Mouse (Mus musculus): ENCODE measurements around the gene Wfikkn2. TPM values are rescaled to one million over a fixed set of nuclear protein-coding genes. Genes with fewer than 3 reads are reported as not detected.
A peak's percentile ranks its signal among the peaks of the same experiment; 100 is the strongest.

Wfikkn2 gene
- polyA plus RNA-seq, 1 experiment from 2014 or later: 2.3 TPM

DNA sequence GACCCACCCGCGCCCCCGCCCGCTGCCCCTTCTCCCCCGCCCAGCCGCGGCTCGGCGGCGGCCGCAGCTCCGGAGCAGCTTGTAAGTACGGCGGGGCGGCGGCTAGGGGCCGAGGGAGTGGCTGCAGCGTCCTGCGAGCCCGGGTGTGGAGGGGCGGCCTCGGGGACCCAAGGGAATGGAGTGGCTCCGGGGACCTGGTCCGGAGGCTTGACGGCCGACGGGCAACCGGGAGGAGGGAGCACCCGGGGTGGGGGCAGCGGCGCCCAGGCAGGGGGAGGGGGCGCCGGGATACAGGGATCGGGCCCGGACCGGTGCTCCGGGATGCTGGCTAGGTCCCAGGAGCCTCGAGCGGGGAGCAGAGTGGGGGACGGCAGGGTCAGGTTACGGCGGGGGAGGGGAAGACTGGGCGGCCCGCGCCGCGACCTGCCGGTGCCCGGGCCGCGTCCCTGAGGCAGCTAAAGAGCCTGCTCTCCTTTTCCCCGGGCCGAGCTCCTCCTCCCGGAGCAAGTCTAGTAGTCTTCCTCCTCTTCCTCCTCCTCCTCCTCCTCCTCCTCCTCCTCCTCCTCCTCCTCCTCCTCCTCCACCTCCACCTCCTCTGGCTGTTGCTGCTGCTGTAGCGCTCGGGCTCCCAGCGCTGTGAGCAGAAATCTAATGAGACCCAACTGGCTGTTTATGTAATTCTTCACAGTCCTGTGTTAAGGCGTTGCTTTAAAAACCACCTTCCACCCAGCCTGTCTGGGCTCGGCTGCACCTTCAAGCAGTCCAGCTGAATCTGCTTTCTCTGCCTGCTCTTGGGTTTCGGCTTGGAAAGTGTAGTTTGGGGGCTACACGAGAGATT, 33.9 kb downstream of the Wfikkn2 start:
- H3K4me3 ChIP-seq (replicated peaks): peak overlapping the region; percentile 94
- 0 out of 2 replicates have a peak, but pooled peaks cover 3% of the 10 kb centered on the region for H3K4me1 ChIP-seq (replicated peaks)
- H3K27me3 ChIP-seq (replicated peaks): no peaks in the 10 kb centered on the region
- peak; percentile 27 for ATAC-seq
- H3K36me3 ChIP-seq: peaks cover 10% of the 10 kb centered on the region; the same call in 1 of the 2 replicates
- peak overlapping the region; percentile 97 for H3K27ac ChIP-seq
- H3K9me3 ChIP-seq: no peaks in the 10 kb centered on the region
- H3K4me2 ChIP-seq (replicated peaks): peak overlapping the region; percentile 71
- H3K9ac ChIP-seq: peak overlapping the region; percentile 96
- under 1% methylated on average over 52 of the region's 61 CpGs for WGBS

DNA sequence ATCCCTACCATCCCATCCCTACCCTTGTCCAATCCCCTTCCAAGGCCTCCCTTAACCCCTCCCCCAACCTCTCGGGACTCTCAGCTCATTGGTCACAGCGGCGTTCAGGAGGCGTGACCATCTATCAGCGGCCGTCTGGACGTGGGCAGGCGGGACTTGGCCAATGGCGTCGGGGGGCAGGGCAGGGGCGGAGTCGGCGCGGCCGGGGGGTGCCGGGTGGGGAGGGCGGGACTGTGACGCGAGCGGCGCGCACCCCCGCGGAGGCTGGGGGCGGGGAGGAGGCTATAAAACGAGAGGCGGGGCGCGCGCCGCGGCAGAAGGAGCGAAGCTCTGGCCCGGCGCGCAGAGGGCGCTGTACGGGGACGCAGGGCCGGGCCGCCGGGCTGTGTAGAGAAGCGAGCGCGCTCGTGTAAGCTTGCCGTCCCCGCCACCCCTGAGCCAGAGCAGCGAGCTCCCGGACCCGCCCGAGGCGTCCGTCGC, 34.6 kb downstream of the Wfikkn2 start, which contains the start of gene Tob1:
TSS of gene Tob1 (plus strand) at position 331 of the 480 bp plus-strand sequence.
- peaks cover 10% of the 10 kb centered on the region; the same call in 1 of the 2 replicates for H3K36me3 ChIP-seq
- ATAC-seq: peak; percentile 95
- H3K9me3 ChIP-seq: no peaks in the 10 kb centered on the region
- H3K9ac ChIP-seq: peak within 1 kb of the TSS; percentile 96
- no peaks in the 10 kb centered on the region for H3K27me3 ChIP-seq (replicated peaks)
- peak within 1 kb of the TSS; percentile 97 for H3K4me2 ChIP-seq (replicated peaks)
- peak within 1 kb of the TSS; percentile 94 for H3K4me3 ChIP-seq (replicated peaks)
- WGBS: 0% methylated on average over 43 of the region's 55 CpGs
- H3K4me1 ChIP-seq (replicated peaks): 0 out of 2 replicates have a peak, but pooled peaks cover 3% of the 10 kb centered on the region
- H3K27ac ChIP-seq: peak within 1 kb of the TSS; percentile 98

DNA sequence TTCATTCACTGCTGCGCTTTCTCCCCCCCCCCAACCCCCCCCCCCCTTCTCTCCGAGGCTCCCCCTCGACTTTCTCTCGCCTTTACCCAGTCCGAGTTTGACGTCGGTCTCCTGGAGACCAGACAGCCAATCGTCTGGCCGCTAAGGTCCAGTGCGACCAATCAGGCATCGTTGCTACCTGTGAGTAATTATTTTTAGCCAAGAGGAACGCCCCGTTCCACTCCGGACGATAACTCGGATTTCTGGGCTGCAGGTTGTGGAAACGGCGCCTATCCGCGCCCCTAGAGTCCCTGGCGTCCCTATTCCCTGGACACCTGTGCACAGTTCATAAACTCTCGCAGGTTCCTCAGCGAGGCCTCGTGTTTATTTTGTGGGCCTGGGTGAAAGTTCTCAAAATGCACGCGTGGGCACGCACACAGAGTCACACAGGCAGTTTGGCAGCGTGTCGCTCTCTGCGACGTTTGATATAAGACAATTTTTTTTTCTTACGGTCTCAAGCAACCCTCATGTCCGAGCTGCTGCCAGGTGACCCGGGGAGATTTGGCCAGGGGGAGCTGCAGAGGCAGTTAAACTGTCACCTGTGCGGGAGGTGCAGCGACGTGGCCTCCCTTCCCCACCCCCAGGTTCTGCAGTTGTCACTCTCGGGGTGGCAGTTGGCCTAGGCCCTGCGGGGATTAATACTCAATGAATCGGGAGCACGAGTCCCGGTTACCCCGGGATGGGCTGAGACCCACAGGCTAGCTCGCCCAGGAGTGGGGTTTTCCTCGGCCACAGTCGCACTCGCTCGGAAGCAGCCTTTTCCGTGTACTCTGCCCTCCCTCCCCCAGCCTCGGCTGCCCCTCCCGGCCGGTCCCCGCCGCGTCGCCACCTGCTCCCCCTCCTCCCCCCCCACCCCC, 35.4 kb downstream of the Wfikkn2 start:
- Histone ChIP-seq H3K4me3 (replicated peaks) (peak overlapping the region; percentile 94), H3K9me3 (no peaks in the 10 kb centered on the region), H3K36me3 (peaks cover 10% of the 10 kb centered on the region; the same call in 1 of the 2 replicates), H3K27ac (peak overlapping the region; percentile 98), H3K4me1 (replicated peaks) (0 out of 2 replicates have a peak, but pooled peaks cover 3% of the 10 kb centered on the region), H3K27me3 (replicated peaks) (no peaks in the 10 kb centered on the region), H3K9ac (peak overlapping the region; percentile 62), H3K4me2 (replicated peaks) (peak overlapping the region; percentile 97)
- under 1% methylated on average over 50 of the region's 56 CpGs for WGBS
- peak; percentile 81 for ATAC-seq

DNA sequence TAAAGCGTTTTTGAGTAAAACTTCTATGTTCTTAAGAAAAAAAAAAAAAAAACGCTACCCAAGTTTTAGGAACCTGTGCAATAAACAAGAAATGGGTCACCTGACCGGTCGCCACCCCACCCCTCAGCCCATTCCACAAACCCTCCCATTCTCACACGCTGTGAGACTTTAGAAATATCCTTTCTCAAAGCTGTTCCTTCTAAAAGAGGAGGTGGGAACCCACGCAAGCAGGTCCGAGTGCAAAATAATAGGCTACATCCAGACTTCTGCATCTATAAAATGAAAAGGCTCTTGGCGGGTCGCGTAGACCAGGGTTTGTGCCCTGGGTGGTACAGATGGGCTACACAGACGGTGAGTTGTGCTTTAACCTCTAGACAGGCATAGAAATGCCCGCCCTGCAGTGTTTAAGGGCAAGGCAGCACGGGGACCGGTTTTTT, 36.1 kb downstream of the Wfikkn2 start:
- WGBS: 1% methylated on average over 14 of the region's 14 CpGs
- ATAC-seq: no peak
- H3K4me2 ChIP-seq (replicated peaks): peak overlapping the region; percentile 86

DNA sequence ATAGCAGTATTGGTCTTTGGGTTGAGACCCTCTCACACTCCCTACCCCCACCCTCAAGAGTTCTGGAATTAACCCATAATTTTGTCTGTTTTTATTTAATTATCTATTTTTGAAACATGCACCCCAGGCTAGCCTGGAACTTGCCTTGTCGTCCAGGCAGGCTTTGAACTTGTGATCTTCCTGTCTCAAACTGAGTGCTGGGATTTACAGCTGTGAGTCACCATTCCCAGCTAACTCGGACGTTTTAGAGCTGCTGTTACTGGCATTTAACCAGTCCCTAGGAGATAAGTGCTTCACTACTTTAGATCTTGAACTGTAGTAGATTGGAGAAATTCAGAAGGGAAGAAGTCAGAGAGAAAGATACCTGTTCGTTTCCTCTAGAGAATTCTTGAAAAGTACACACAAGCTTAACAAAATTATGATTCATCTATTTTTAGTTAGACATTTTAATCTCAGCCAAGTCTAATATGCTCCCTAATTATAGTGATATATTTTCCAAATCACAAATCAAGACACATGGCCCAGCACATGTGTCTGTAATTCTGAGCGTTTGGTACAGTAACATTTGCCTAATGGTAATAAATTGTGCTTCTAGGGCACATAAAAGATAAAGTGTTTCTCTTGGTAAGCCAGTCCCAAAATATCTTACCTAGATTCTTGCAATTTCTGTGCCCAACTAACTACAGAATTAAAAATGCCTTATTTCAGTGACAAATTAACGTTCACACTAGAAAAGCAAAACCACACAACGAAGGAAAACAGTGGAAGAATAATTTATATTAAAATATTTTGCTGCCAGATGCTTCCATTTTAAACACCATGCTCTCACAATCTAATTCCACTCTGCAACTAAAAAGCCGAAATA, 36.8 kb downstream of the Wfikkn2 start:
- Histone ChIP-seq H3K27ac (no peak overlapping the region), H3K27me3 (replicated peaks) (no peaks in the 10 kb centered on the region), H3K9me3 (no peaks in the 10 kb centered on the region), H3K4me2 (replicated peaks) (peak overlapping the region; percentile 86; the same call in 1 of the 2 replicates), H3K4me3 (replicated peaks) (no peak overlapping the region), H3K36me3 (peaks cover 5% of the 10 kb centered on the region; the same call in 1 of the 2 replicates), H3K9ac (no peak overlapping the region), H3K4me1 (replicated peaks) (0 out of 2 replicates have a peak, but pooled peaks cover 3% of the 10 kb centered on the region)
- no peak for ATAC-seq
- 41% methylated on average over 8 of the region's 8 CpGs for WGBS

More for the DNA sequence above, 36.1 kb downstream of the Wfikkn2 start:
- Histone ChIP-seq H3K4me3 (replicated peaks) (peak overlapping the region; percentile 42), H3K9ac (peak overlapping the region; percentile 60), H3K36me3 (peaks cover 10% of the 10 kb centered on the region; the same call in 1 of the 2 replicates), H3K27me3 (replicated peaks) (no peaks in the 10 kb centered on the region), H3K9me3 (no peaks in the 10 kb centered on the region), H3K27ac (peak overlapping the region; percentile 97), H3K4me1 (replicated peaks) (0 out of 2 replicates have a peak, but pooled peaks cover 3% of the 10 kb centered on the region)

DNA sequence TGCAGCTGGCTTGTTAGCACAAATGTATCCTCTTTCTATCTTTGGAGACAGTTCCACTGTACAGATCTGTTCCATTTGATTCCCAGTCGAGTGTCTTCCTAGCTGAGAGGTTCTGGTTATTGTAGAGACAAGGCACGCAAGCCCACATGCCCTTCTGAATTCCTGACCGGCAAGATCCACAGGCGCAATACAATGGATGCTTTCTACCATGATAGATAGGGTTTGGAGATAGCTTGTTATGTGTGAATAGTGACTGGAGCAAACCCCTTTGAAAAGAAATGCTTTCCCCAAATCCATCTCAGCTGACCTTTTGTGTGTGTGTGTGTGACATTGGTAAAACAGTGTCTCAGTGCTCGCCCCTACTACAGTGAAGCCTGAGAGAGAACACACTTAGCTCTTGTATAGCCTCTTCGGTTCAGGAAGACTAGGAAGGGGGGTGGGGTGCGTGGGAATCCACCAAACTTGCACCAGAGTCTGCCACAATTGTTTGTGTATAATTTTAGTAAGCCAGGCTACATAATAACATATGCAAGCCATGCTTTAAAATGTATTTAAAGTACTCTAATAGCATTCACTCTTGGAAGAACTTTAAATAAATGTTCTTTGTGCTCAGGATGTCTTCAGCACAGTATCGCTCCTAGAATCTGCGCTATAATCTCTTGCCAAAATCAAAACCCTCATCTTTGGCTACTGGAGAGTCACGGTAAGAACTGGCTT, 39.2 kb downstream of the Wfikkn2 start:
- Histone ChIP-seq H3K9me3 (no peaks in the 10 kb centered on the region), H3K27ac (no peak overlapping the region), H3K27me3 (replicated peaks) (no peaks in the 10 kb centered on the region), H3K9ac (no peak overlapping the region), H3K36me3 (no peaks in the 10 kb centered on the region), H3K4me2 (replicated peaks) (no peak overlapping the region), H3K4me1 (replicated peaks) (0 out of 2 replicates have a peak, but pooled peaks cover 4% of the 10 kb centered on the region), H3K4me3 (replicated peaks) (no peak overlapping the region)
- no peak for ATAC-seq
- WGBS: 76% methylated on average over 10 of the region's 10 CpGs

DNA sequence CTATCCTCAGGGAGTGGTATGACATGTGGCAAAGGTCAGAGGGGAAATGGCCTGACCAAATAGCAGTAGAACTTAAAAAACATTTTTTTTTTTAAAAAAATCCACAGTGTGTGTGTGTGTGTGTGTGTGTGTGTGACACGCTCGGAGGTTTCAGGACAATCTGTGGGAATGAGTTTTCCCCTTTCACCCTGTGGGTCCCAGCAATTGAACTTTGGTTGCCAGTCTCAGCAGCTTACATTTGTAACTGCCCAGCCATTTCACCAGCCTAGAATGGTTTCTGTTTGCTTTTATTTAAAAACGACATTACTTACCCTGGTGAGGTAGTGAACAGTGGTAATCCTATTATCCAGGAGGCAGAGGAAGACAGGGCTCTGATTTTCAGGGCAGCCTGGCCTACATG, 42.7 kb downstream of the Wfikkn2 start:
- Histone ChIP-seq H3K4me2 (replicated peaks) (no peak overlapping the region), H3K27me3 (replicated peaks) (no peaks in the 10 kb centered on the region), H3K4me3 (replicated peaks) (no peak overlapping the region), H3K36me3 (no peaks in the 10 kb centered on the region), H3K27ac (no peak overlapping the region), H3K9me3 (no peaks in the 10 kb centered on the region), H3K4me1 (replicated peaks) (0 out of 2 replicates have a peak, but pooled peaks cover 2% of the 10 kb centered on the region), H3K9ac (no peak overlapping the region)
- no peak for ATAC-seq
- WGBS: 61% methylated on average over 3 of the region's 3 CpGs

DNA sequence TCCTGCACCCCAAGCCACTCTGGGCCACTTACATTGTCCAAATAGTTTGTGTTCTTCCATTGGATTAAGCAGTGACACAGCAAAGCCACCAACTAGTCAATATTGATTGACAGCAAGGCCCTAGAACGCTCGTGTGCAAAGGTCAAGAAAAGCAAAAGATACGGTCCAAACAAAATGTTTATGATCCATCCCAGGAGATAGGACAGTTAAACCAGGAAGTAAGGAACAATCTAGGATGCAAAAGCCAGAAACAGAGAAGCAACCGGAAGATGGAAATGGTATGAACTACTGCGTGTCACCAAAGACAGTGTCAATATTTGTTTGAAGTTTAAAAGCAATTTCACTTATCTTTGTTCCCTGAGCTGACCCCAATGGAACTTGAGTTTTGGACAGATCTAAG, 43.7 kb downstream of the Wfikkn2 start:
- H3K9me3 ChIP-seq: no peaks in the 10 kb centered on the region
- no peaks in the 10 kb centered on the region for H3K36me3 ChIP-seq
- no peak overlapping the region for H3K9ac ChIP-seq
- no peak overlapping the region for H3K27ac ChIP-seq
- H3K4me3 ChIP-seq (replicated peaks): no peak overlapping the region
- no peaks in the 10 kb centered on the region for H3K27me3 ChIP-seq (replicated peaks)
- 0 out of 2 replicates have a peak, but pooled peaks cover 2% of the 10 kb centered on the region for H3K4me1 ChIP-seq (replicated peaks)
- 51% methylated on average over 5 of the region's 5 CpGs for WGBS
- H3K4me2 ChIP-seq (replicated peaks): no peak overlapping the region
- ATAC-seq: no peak

DNA sequence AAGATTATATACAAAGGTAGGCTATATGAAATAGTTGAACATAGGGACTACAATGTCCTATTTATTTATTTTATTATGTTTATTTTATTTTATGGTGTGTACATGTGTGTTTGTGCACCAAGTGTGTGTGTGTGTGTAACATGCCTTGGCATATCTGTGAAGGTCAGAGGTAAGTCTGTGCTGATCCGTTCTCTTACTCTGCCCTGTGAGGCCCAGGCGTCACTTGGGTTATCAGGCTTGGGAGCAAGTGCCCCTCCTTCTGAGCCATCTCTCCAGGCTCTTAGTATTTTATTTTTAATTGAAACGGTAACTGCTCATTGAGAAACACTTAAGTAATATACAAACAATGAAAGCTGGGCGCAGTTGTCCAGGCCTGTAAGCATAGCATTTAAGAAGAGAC, 45.4 kb downstream of the Wfikkn2 start:
- H3K36me3 ChIP-seq: no peaks in the 10 kb centered on the region
- 0 out of 2 replicates have a peak, but pooled peaks cover 6% of the 10 kb centered on the region for H3K4me1 ChIP-seq (replicated peaks)
- no peak overlapping the region for H3K4me2 ChIP-seq (replicated peaks)
- no peak overlapping the region for H3K27ac ChIP-seq
- H3K4me3 ChIP-seq (replicated peaks): no peak overlapping the region
- H3K9me3 ChIP-seq: no peaks in the 10 kb centered on the region
- H3K9ac ChIP-seq: no peak overlapping the region
- ATAC-seq: no peak
- H3K27me3 ChIP-seq (replicated peaks): no peaks in the 10 kb centered on the region
- WGBS: 61% methylated on average over 4 of the region's 4 CpGs

DNA sequence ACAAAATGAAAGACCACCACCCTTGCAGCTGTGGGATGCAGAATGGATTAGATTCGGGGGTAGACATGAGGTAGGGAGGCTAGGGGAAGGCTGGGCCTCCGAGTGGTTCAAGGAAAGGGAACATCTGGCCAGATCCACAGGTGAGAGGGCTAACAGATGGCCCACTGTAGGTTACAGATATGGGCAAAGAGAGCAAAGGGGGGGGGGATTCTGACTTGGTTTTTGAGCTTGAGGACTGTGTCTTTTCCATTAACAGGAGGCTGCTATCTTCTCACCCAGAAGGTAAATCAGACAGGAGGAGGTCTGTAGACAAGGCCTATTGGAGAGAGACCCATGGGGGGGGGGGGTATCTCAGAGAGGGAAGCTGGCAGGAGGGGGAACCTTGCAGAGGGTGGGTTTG, 46.0 kb downstream of the Wfikkn2 start:
- Histone ChIP-seq H3K4me1 (replicated peaks) (0 out of 2 replicates have a peak, but pooled peaks cover 6% of the 10 kb centered on the region), H3K9ac (no peak overlapping the region), H3K36me3 (no peaks in the 10 kb centered on the region), H3K27ac (no peak overlapping the region), H3K4me3 (replicated peaks) (no peak overlapping the region), H3K9me3 (no peaks in the 10 kb centered on the region), H3K4me2 (replicated peaks) (no peak overlapping the region), H3K27me3 (replicated peaks) (no peaks in the 10 kb centered on the region)
- WGBS: 76% methylated on average over 2 of the region's 2 CpGs
- no peak for ATAC-seq

Data from intestine, embryonic 15.5 days (tissue).